28 mouse cellular contexts compared by ENCODE assay signal in the genomic region with DNA sequence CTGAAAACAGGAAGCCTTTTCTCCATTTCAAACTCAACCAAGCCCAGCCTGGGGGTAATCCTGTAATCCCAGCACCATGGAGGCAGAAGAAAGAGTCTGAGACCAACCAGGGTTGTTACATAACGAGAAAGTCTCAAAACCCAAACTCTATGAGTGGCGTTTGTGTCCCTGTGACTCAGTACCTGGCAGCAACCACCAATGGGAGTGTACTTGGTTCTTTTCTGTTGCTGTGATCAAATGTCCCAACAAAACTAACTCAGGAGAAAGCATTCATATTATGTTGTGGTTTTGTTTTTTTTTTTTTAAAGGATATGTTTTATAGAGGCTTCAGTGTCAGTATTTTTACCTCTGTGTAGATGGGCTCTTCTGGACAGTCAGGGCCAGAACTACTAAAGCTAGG. TPM values are rescaled to one million over a fixed set of nuclear protein-coding genes. Genes with fewer than 3 reads are reported as not detected.
DNase-seq lines count a peak whose midpoint lies in the region; ATAC-seq and TF ChIP-seq lines count a peak whose summit lies in the region.
"Had no signal": no experiment of that assay in that cellular context is flagged by ENCODE, and none has a peak within 500 bp of the region (broad histone marks: within the 10 kb centered on the region; RNA-seq: fewer than 3 reads in every experiment).

No protein-coding gene starts in this region.

- H3K4me3 ChIP-seq in testis, adult 2 months (ENCODE audit: control insufficient read depth, low read depth, low read length) = peak overlapping the region; percentile 65
- H3K4me3 ChIP-seq in MEL (ENCODE audit: control insufficient read depth in 1 of 2, insufficient read depth in 1 of 2, low read depth in 2 of 2, low read length in 2 of 2) = peak overlapping the region; percentile 23 to 40
- no peak overlapping the region for H3K4me3 ChIP-seq in myocyte
- H3K4me3 ChIP-seq: embryonic facial prominence, embryonic 10.5 days; embryonic facial prominence, embryonic 15.5 days; forebrain, embryonic 12.5 days; heart, adult 2 months; hindbrain, embryonic 12.5 days; intestine, embryonic 15.5 days; liver, embryonic 12.5 days; neural tube, embryonic 12.5 days had no signal

- TF ChIP-seq POLR2A in testis, adult 2 months (IDR thresholded peaks at IDR 0.05; ENCODE audit: control insufficient read depth, low read depth, low read length) = no peak
- TF ChIP-seq POLR2A in MEL (IDR thresholded peaks at IDR 0.05; ENCODE audit: control insufficient read depth in 1 of 2, insufficient read depth in 1 of 2, low read depth in 1 of 2, low read length in 2 of 2, poor library complexity in 1 of 2) (no peak), myocyte (IDR thresholded peaks at IDR 0.05; ENCODE audit: insufficient read length, low read depth) (no peak)

- H3K4me1 ChIP-seq in testis, adult 2 months (ENCODE audit: control insufficient read depth, insufficient read depth, low read length) = peaks cover 16% of the 10 kb centered on the region
- peaks cover 3 to 4% of the 10 kb centered on the region in 2 experiments; a peak in 1 of 4 replicates for H3K4me1 ChIP-seq in MEL (ENCODE audit: control insufficient read depth in 1 of 2, insufficient read depth in 2 of 2, low read length in 2 of 2)
- H3K4me1 ChIP-seq: intestine, embryonic 15.5 days had no signal

- H3K4me2 ChIP-seq in myocyte (ENCODE audit: low read depth) = peak overlapping the region; percentile 52
- H3K4me2 ChIP-seq: embryonic facial prominence, embryonic 15.5 days; forebrain, embryonic 12.5 days; hindbrain, embryonic 12.5 days; intestine, embryonic 15.5 days; liver, embryonic 12.5 days; neural tube, embryonic 12.5 days had no signal

- H3K79me2 ChIP-seq in MEL (ENCODE audit: control insufficient read depth, insufficient read depth, low read length, poor library complexity) (no peaks in the 10 kb centered on the region), myocyte (ENCODE audit: control insufficient read depth, insufficient read depth) (no peaks in the 10 kb centered on the region)

- no peak for TF ChIP-seq EP300 in MEL (IDR thresholded peaks at IDR 0.05; ENCODE audit: low read depth in 1 of 2, low read length in 2 of 2)

- H3K27me3 ChIP-seq in testis, adult 2 months (ENCODE audit: control insufficient read depth, insufficient read depth, low read length) = no peaks in the 10 kb centered on the region
- H3K27me3 ChIP-seq in MEL (ENCODE audit: control insufficient read depth in 1 of 2, insufficient read depth in 2 of 2, low read length in 2 of 2) = no peaks in the 10 kb centered on the region
- H3K27me3 ChIP-seq in myocyte (ENCODE audit: control insufficient read depth, insufficient read depth, insufficient read length) = no peaks in the 10 kb centered on the region
- H3K27me3 ChIP-seq: hindbrain, embryonic 12.5 days; intestine, embryonic 15.5 days; neural tube, embryonic 12.5 days had no signal

- no peak for TF ChIP-seq CTCF in testis, adult 2 months (IDR thresholded peaks at IDR 0.05; ENCODE audit: control insufficient read depth, insufficient read depth, insufficient replicate concordance, low read depth, low read length)
- TF ChIP-seq CTCF in MEL (IDR thresholded peaks at IDR 0.05 in 2 of 3, conservative IDR thresholded peaks at IDR 0.05 in 1 of 3; ENCODE audit: control insufficient read depth in 1 of 3, insufficient read depth in 1 of 3, low read depth in 2 of 3, low read length in 3 of 3, poor library complexity in 1 of 3, severe bottlenecking in 1 of 3) = no peak

- ATAC-seq in frontal cortex, adult (ENCODE audit: low TSS enrichment) = peak; percentile 28; the same call in 1 of the 2 replicates
- ATAC-seq: hindbrain, postnatal 0 days; intestine, embryonic 15.5 days; liver, embryonic 12.5 days; liver, postnatal 0 days; midbrain, embryonic 16.5 days had no signal

- no peaks in the 10 kb centered on the region for H3K36me3 ChIP-seq in testis, adult 2 months (ENCODE audit: control insufficient read depth, insufficient read depth, low read length)
- no peaks in the 10 kb centered on the region for H3K36me3 ChIP-seq in MEL (ENCODE audit: control insufficient read depth in 1 of 2, insufficient read depth in 2 of 2, low read length in 2 of 2)
- no peaks in the 10 kb centered on the region for H3K36me3 ChIP-seq in myocyte (ENCODE audit: control insufficient read depth, insufficient read depth)
- H3K36me3 ChIP-seq: embryonic facial prominence, embryonic 10.5 days; embryonic facial prominence, embryonic 15.5 days; forebrain, embryonic 12.5 days; hindbrain, embryonic 12.5 days; intestine, embryonic 15.5 days; liver, embryonic 12.5 days; neural tube, embryonic 12.5 days had no signal

- H3K27ac ChIP-seq in testis, adult 2 months (ENCODE audit: control insufficient read depth, insufficient read depth, low read depth, low read length) = no peak overlapping the region
- H3K27ac ChIP-seq in MEL (ENCODE audit: control insufficient read depth, low read depth, low read length) = no peak overlapping the region
- H3K27ac ChIP-seq: embryonic facial prominence, embryonic 10.5 days; embryonic facial prominence, embryonic 15.5 days; forebrain, embryonic 12.5 days; heart, adult 2 months; hindbrain, embryonic 12.5 days; hindbrain, postnatal 0 days; intestine, embryonic 15.5 days; liver, embryonic 12.5 days; neural tube, embryonic 12.5 days; stomach, postnatal 0 days had no signal

- no peak for DNase-seq in frontal cortex, postnatal 10 days (ENCODE audit: low spot score in 2 of 2)
- no peak for DNase-seq in testis, postnatal 14 days (ENCODE audit: low spot score)
- DNase-seq in MEL (ENCODE audit: low read depth, low spot score) = no peak
- DNase-seq in thymus, postnatal 4 days = no peak
- DNase-seq in cerebellum, postnatal 4 days (ENCODE audit: low spot score in 2 of 2) = no peak
- DNase-seq: cerebellum, adult 18-20 months; cerebellum, postnatal 10 days; gastrocnemius, postnatal 25 days; heart, adult 2 months; kidney, adult 2 months; kidney, postnatal 4 days; left cerebral cortex, postnatal 4 days; liver, postnatal 0 days; lung, postnatal 4 days; right cerebral cortex, postnatal 4 days had no signal

- H3ac ChIP-seq in myocyte (ENCODE audit: control insufficient read depth, insufficient read length) = no peak overlapping the region

- no peaks in the 10 kb centered on the region for H3K9me3 ChIP-seq in MEL (replicated peaks; ENCODE audit: insufficient read depth, low read length)
- H3K9me3 ChIP-seq: embryonic facial prominence, embryonic 10.5 days; embryonic facial prominence, embryonic 15.5 days; forebrain, embryonic 12.5 days; hindbrain, embryonic 12.5 days; intestine, embryonic 15.5 days; liver, embryonic 12.5 days; neural tube, embryonic 12.5 days had no signal

- TF ChIP-seq RAD21 in MEL (IDR thresholded peaks at IDR 0.05; ENCODE audit: low read depth, low read length) = no peak

- peak overlapping the region; percentile 50 for H3K9ac ChIP-seq in MEL (ENCODE audit: control insufficient read depth, low read depth, low read length, poor library complexity, severe bottlenecking)
- H3K9ac ChIP-seq: embryonic facial prominence, embryonic 15.5 days; forebrain, embryonic 12.5 days; hindbrain, embryonic 12.5 days; intestine, embryonic 15.5 days; liver, embryonic 12.5 days; liver, postnatal 0 days; neural tube, embryonic 12.5 days had no signal

TF ChIP-seq in MEL, 35 proteins besides CTCF, POLR2A, EP300 and RAD21 (continues in another document):
- TF ChIP-seq MYB (IDR thresholded peaks at IDR 0.05; ENCODE audit: low read depth, low read length) (no peak), KAT2A (conservative IDR thresholded peaks at IDR 0.05; ENCODE audit: low read depth, low read length) (no peak), ELF1 (IDR thresholded peaks at IDR 0.05; ENCODE audit: low read depth, low read length) (no peak), BHLHE40 (IDR thresholded peaks at IDR 0.05; ENCODE audit: borderline replicate concordance, low read depth, low read length) (no peak), ZNF384 (IDR thresholded peaks at IDR 0.05; ENCODE audit: low read depth, low read length) (no peak), UBTF (IDR thresholded peaks at IDR 0.05; ENCODE audit: borderline replicate concordance, insufficient read depth, low read depth, low read length) (no peak), JUND (IDR thresholded peaks at IDR 0.05; ENCODE audit: low read depth, low read length) (no peak), USF1 (IDR thresholded peaks at IDR 0.05; ENCODE audit: low read depth, low read length) (no peak), MAX (IDR thresholded peaks at IDR 0.05; ENCODE audit: low read length) (no peak), MYC (IDR thresholded peaks at IDR 0.05; ENCODE audit: low read depth, low read length) (no peak), SMC3 (IDR thresholded peaks at IDR 0.05; ENCODE audit: low read depth, low read length) (no peak)

TF ChIP-seq in myocyte, 11 proteins besides CTCF, POLR2A, EP300 and RAD21:
- TF ChIP-seq TCF3 (IDR thresholded peaks at IDR 0.05; ENCODE audit: insufficient read length, low read depth) (no peak), USF1 (IDR thresholded peaks at IDR 0.05; ENCODE audit: low read depth) (no peak), TCF12 (IDR thresholded peaks at IDR 0.05; ENCODE audit: insufficient read depth, poor library complexity, severe bottlenecking) (no peak), CEBPB (IDR thresholded peaks at IDR 0.05; ENCODE audit: insufficient read depth, poor library complexity, severe bottlenecking) (no peak), POLR2AphosphoS2 (IDR thresholded peaks at IDR 0.05; ENCODE audit: insufficient read length, low read depth) (no peak), REST (IDR thresholded peaks at IDR 0.05; ENCODE audit: insufficient read depth, insufficient read length) (no peak), MYOG (IDR thresholded peaks at IDR 0.05; ENCODE audit: control insufficient read depth in 1 of 3, insufficient read depth in 1 of 3, insufficient read length in 2 of 3, low read depth in 2 of 3) (no peak), MYOD1 (IDR thresholded peaks at IDR 0.05; ENCODE audit: control insufficient read depth in 1 of 3, insufficient read length in 2 of 3, low read depth in 2 of 3) (no peak), SRF (IDR thresholded peaks at IDR 0.05; ENCODE audit: control insufficient read depth, insufficient read length, low read depth) (no peak), E2F4 (IDR thresholded peaks at IDR 0.05; ENCODE audit: insufficient read depth) (no peak), MAX (IDR thresholded peaks at IDR 0.05; ENCODE audit: low read depth) (no peak)

RNA-seq across cellular contexts. Expression of gene Ccne1, which starts 36.7 kb away (rescaled TPM):
- polyA plus RNA-seq in testis, adult 2 months (2012; rRNA removed) = 5.7 and 5.9 TPM in 2 replicates
- total RNA-seq in MEL (2012; rRNA removed) = 48.5 and 53.1 TPM in 2 replicates
- 100 to 1,000 TPM in 1 of 2 experiments, 10 to 100 TPM in 1; 78.0 to 321 TPM for polyA plus RNA-seq in MEL (2012; ENCODE audit: insufficient read depth in 1 of 2, insufficient read length in 2 of 2, low read depth in 1 of 2, low replicate concordance in 2 of 2, missing spikeins in 1 of 2)
- 7.4 TPM for polyA plus RNA-seq in myocyte (2012; fragmentation: generic; extraction: Trizol)

RNA-seq across cellular contexts. Expression of gene Uri1, which starts 47.3 kb away (rescaled TPM):
- polyA plus RNA-seq in testis, adult 2 months (2012; rRNA removed) = 50.4 and 59.4 TPM in 2 replicates
- 28.4 and 29.2 TPM in 2 replicates for total RNA-seq in MEL (2012; rRNA removed)
- polyA plus RNA-seq in MEL (2012; ENCODE audit: insufficient read depth in 1 of 2, insufficient read length in 2 of 2, low read depth in 1 of 2, low replicate concordance in 2 of 2, missing spikeins in 1 of 2) (10 to 100 TPM in 1 of 2 experiments, not detected in 1; 36.0 TPM), myocyte (2012; fragmentation: generic; extraction: Trizol) (13.4 TPM)
